Mouse (Mus musculus) liver, embryonic 16.5 days (tissue): ENCODE data around the gene Zfp961. TPM values are rescaled to one million over a fixed set of nuclear protein-coding genes. Genes with fewer than 3 reads are reported as not detected.
A peak's percentile ranks its signal among the peaks of the same experiment; 100 is the strongest.

ENCODE experiments used
- ATAC-seq: fragments of 200-750 bp; cut with Nextera tagmentation; 2 replicates; pipeline ENCODE4 v1.8.0; 2017; ENCODE audit warnings: low read depth, mild to moderate bottlenecking, moderate number of reproducible peaks, moderate library complexity
- H3K27ac ChIP-seq: fragments of 300-500 bp; sonication (generic); 2 replicates; pipeline ENCODE4 v1.5.1; 2014; ENCODE audit warnings: mild to moderate bottlenecking, low read length
- H3K27me3 ChIP-seq: fragments of 300-500 bp; sonication (generic); 2 replicates; pipeline ENCODE4 v1.6.1; 2014; ENCODE audit warnings: low read depth, low read length, mixed read lengths; ENCODE audit not compliant: control insufficient read depth, insufficient read depth
- H3K36me3 ChIP-seq: fragments of 300-500 bp; sonication (generic); 2 replicates; pipeline ENCODE4 v1.6.1; 2014; ENCODE audit warnings: mild to moderate bottlenecking; ENCODE audit not compliant: control insufficient read depth, insufficient read depth
- H3K4me1 ChIP-seq: fragments of 300-500 bp; sonication (generic); 2 replicates; pipeline ENCODE4 v1.6.1; 2014; ENCODE audit warnings: low read depth, low read length, mixed read lengths; ENCODE audit not compliant: control insufficient read depth
- H3K4me2 ChIP-seq: fragments of 300-500 bp; sonication (generic); 2 replicates; pipeline ENCODE4 v1.6.1; 2014; ENCODE audit warnings: low read depth, low read length, mixed read lengths
- H3K4me3 ChIP-seq: fragments of 300-500 bp; sonication (generic); 2 replicates; pipeline ENCODE4 v1.5.1; 2014; ENCODE audit warnings: low read depth, mild to moderate bottlenecking, low read length
- H3K9ac ChIP-seq: fragments of 300-500 bp; sonication (generic); 2 replicates; pipeline ENCODE4 v1.6.1; 2014; ENCODE audit warnings: low read depth, low read length
- H3K9me3 ChIP-seq: fragments of 300-500 bp; sonication (generic); replicated peaks from 2 replicates; pipeline ENCODE4 v1.6.1; 2016; ENCODE audit warnings: low read length; ENCODE audit not compliant: control insufficient read depth
- WGBS: fragments of 180-500 bp; shearing (Covaris S2); extraction: QIAGEN DNeasy Blood & Tissue Kit; methylation state at CpG from one replicate; pipeline ENCODE4 v1.1.7; 2014; ENCODE audit not compliant: insufficient replicate concordance; 5-methylcytosine and 5-hydroxymethylcytosine counted together
- polyA plus RNA-seq: library from polyadenylated mRNA; unstranded; fragments of >200 nt; fragmentation: Nextera tagmentation; extraction: Ambion mirVana; gene quantifications from 2 replicates; pipeline ENCODE4 v1.2.1, GENCODE M21; 2015

Zfp961 gene
- polyA plus RNA-seq, 1 experiment from 2014 or later = 6.1 TPM

DNA sequence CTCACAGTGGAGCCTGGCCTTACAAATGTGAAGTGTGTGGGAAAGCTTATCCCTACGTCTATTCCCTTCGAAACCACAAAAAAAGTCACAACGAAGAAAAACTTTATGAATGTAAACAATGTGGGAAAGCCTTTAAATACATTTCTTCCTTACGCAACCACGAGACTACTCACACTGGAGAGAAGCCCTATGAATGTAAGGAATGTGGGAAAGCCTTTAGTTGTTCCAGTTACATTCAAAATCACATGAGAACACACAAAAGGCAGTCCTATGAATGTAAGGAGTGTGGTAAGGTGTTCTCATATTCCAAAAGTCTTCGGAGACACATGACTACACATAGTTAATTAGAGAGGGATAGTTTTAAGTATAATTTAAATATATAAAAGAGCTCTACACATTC, 17.8 kb downstream of the Zfp961 start:
- Histone ChIP-seq H3K36me3 (peaks cover 38% of the 10 kb centered on the region), H3K4me2 (no peak overlapping the region), H3K4me1 (no peaks in the 10 kb centered on the region), H3K27me3 (no peaks in the 10 kb centered on the region), H3K9me3 (no peaks in the 10 kb centered on the region; the same call in 1 of the 2 replicates), H3K4me3 (no peak overlapping the region), H3K27ac (no peak overlapping the region), H3K9ac (no peak overlapping the region)
- 80% methylated on average over 6 of the region's 6 CpGs for WGBS
- no peak for ATAC-seq

DNA sequence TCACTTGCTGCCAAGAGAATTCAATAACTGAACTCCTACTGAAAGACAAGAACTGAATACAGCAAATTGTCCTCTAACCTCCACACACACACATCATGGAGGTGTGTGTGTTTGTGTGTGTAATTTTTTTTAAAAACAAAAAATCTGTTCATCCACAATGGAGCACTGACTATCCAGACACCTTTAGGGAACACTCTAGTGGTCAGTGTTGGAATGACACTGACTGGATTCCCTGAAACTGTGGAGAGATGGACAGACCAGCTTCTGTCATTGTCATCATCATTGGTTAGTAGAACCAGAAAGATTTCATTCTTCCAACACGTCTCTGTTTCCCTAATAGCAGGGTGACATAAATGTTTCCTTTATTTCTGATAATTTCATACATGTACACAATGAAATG, 21.1 kb downstream of the Zfp961 start:
- H3K36me3 ChIP-seq = peaks cover 18% of the 10 kb centered on the region
- no peak overlapping the region for H3K27ac ChIP-seq
- no peaks in the 10 kb centered on the region for H3K4me1 ChIP-seq
- H3K9me3 ChIP-seq = no peaks in the 10 kb centered on the region
- no peak overlapping the region for H3K4me3 ChIP-seq
- H3K27me3 ChIP-seq = no peaks in the 10 kb centered on the region
- 52% methylated on average over 1 of the region's 1 CpGs for WGBS
- ATAC-seq = no peak
- no peak overlapping the region for H3K4me2 ChIP-seq
- no peak overlapping the region for H3K9ac ChIP-seq

DNA sequence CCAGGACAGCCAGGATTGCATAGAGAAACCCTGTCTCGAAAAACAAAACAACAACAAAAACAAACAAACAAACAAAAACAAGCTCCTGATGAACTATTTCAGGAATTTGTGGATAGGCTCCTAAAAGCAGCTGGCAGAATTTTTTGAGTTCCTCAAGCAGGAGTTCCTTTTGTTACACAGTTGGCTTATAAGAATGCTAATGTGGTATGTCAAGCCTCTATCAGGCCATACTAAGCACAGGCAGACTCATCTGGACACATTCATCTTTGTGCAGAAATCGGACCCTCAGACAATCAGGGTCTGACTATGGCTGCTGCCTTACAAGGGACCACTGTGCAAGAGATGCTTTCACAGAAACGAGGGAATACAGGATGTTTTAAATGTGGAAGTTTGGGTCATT, 23.4 kb downstream of the Zfp961 start:
- H3K4me1 ChIP-seq = no peaks in the 10 kb centered on the region
- H3K36me3 ChIP-seq = peaks cover 3% of the 10 kb centered on the region
- WGBS = 57% methylated on average over 3 of the region's 3 CpGs
- H3K4me2 ChIP-seq = no peak overlapping the region
- no peak overlapping the region for H3K4me3 ChIP-seq
- no peak overlapping the region for H3K27ac ChIP-seq
- ATAC-seq = no peak
- no peak overlapping the region for H3K9ac ChIP-seq
- no peaks in the 10 kb centered on the region for H3K9me3 ChIP-seq
- no peaks in the 10 kb centered on the region for H3K27me3 ChIP-seq

DNA sequence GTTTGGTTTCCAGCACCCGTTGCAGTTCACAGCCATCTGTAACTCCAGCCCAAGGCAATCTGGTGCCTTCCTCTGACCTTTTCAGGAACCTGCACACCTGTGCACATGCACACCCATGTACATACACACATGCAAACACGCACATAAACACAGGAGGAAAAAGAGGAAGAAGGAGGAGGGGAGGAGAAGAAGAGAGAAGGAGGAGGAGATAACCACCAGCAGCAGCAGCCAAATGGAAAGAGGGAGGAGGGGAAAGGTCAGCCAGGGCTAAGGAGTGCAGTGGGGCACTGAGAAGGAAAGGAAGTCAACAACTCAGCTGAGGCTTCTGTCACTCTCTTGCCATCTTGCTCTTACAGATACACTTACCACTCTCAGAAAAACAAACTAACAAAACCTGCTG, 30.2 kb downstream of the Zfp961 start:
- H3K27ac ChIP-seq = no peak overlapping the region
- no peak overlapping the region for H3K4me2 ChIP-seq
- WGBS = 29% methylated on average over 2 of the region's 2 CpGs
- no peaks in the 10 kb centered on the region for H3K4me1 ChIP-seq
- no peak for ATAC-seq
- no peak overlapping the region for H3K9ac ChIP-seq
- H3K36me3 ChIP-seq = no peaks in the 10 kb centered on the region
- H3K9me3 ChIP-seq = no peaks in the 10 kb centered on the region
- no peak overlapping the region for H3K4me3 ChIP-seq
- H3K27me3 ChIP-seq = no peaks in the 10 kb centered on the region

DNA sequence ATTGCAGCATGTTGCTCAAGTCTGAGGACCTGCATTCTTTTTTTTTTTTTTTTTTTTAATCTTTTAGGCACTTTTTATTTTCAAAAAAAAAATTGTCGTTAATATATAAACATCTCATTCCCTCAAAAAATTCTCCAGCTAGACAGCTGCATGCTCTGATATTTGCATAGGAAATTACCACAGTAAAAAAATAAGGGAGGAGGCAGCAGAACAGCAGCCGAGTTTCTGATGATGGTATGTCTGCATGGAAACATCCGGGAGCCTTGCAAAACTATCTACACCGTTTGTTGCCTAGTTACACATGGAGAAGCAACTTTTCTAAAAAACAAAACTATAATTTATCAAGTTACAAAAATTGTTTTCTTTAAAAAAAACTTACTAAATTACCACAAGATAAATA, 30.6 kb downstream of the Zfp961 start:
- H3K4me2 ChIP-seq = no peak overlapping the region
- H3K9ac ChIP-seq = no peak overlapping the region
- no peaks in the 10 kb centered on the region for H3K9me3 ChIP-seq
- H3K4me1 ChIP-seq = no peaks in the 10 kb centered on the region
- no peak overlapping the region for H3K4me3 ChIP-seq
- WGBS = 54% methylated on average over 4 of the region's 4 CpGs
- ATAC-seq = no peak
- H3K36me3 ChIP-seq = no peaks in the 10 kb centered on the region
- no peaks in the 10 kb centered on the region for H3K27me3 ChIP-seq
- no peak overlapping the region for H3K27ac ChIP-seq

DNA sequence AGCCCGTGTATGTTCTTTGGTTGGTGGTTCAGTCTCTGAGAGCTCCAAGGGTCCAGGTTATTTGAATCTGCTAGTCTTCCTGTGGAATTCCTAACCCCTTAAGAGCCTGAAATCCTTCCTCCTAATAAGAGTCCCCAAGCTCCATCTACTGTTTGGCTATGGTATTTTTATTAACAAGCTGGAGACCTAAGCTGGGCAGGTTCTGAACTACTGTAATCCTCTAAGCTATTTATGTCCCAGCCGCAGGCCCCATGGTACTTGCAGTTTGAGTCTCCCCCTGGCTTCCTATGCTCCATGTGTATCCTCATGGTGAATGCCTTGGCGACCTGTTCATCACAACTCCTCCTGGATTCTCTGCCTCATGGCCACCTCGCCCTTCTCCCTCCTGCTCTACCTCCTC, 33.8 kb downstream of the Zfp961 start:
- Histone ChIP-seq H3K4me1 (no peaks in the 10 kb centered on the region; the same call in 1 of the 2 replicates), H3K4me3 (no peak overlapping the region), H3K4me2 (no peak overlapping the region), H3K27ac (no peak overlapping the region), H3K36me3 (no peaks in the 10 kb centered on the region), H3K9ac (no peak overlapping the region), H3K27me3 (no peaks in the 10 kb centered on the region), H3K9me3 (no peaks in the 10 kb centered on the region)
- 39% methylated on average over 4 of the region's 4 CpGs for WGBS
- no peak for ATAC-seq

DNA sequence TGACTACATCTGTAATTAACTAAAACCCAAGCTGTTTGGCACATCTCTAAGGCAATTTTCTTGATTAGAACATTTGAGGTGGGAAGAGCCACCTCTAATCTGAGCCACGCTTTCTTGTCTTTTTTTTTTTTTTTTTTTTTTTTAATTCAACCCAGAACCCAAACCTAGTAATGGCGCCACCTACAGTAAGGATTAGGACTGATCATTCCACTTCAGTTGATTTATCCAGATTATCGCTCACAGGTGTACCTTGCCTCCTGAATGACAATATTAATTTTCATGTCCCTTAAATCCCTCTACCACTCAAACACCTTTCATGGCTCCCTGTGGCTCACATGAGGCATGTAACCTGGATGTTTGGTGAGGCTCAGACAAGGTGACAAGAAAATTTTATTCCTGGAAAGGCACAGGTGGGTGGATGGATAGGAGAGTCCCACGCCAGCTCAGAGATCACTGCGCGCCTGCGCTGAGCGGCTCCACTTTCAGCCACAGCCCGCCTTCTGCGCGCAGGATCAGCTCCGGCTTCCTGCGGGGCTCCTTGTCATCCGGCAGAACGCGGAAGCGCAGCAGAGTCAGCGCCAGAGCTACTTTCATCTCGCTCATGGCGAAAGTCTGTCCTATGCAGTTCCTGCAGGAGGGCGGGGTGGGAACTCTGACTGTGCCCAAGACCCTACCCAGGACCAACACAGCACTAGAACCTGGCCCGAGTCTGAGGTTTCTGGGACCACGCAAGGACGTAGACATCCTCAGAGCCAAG, 37.5 kb downstream of the Zfp961 start:
- no peak overlapping the region for H3K9ac ChIP-seq

DNA sequence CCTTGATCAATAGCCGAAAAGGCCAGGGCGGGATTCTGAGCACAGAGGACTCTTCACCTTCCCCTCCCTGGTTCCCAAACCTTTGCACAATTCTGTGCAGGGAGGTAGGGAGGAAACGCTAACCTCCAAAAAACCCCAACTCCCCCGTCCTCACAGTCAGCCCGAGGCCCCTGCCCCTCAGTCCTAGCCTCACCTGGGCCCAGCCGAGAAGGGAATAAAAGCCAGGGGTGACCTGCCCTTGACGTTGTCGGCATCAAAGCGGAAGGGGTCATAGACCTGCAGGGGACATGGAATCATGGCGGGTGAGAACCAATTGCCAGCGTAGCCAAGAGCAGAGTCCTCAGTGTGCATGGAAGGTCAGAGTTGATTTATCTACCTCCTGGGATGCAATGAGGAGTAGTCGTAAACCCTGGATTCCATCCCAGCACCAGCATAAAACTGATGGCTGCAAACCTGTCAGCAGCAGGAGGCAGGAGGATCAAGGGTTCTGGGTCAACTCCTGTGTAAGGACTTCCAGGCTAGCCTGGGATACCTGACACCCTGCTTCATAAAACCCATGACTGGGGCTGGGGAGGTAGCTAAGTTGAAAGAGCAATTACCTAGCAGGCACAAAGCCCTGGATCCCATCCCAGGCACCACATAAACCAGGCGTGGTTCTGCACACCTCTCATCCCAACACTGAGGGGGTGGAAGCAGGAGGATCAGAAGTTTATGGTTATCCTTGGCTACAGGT, 38.2 kb downstream of the Zfp961 start:
- Histone ChIP-seq H3K9me3 (no peaks in the 10 kb centered on the region), H3K4me3 (peak overlapping the region; percentile 40), H3K36me3 (no peaks in the 10 kb centered on the region), H3K9ac (no peak overlapping the region), H3K27ac (no peak overlapping the region), H3K27me3 (no peaks in the 10 kb centered on the region), H3K4me1 (no peaks in the 10 kb centered on the region; the same call in 1 of the 2 replicates), H3K4me2 (peak overlapping the region; percentile 46)
- ATAC-seq = no peak
- WGBS = 49% methylated on average over 13 of the region's 13 CpGs

More for the DNA sequence above, 37.5 kb downstream of the Zfp961 start:
- peak overlapping the region; percentile 40 for H3K4me3 ChIP-seq
- no peaks in the 10 kb centered on the region for H3K36me3 ChIP-seq
- 13% methylated on average over 24 of the region's 24 CpGs for WGBS
- no peaks in the 10 kb centered on the region for H3K27me3 ChIP-seq
- no peaks in the 10 kb centered on the region for H3K9me3 ChIP-seq
- H3K4me2 ChIP-seq = peak overlapping the region; percentile 46
- H3K27ac ChIP-seq = no peak overlapping the region
- H3K4me1 ChIP-seq = no peaks in the 10 kb centered on the region; the same call in 1 of the 2 replicates
- ATAC-seq = no peak

DNA sequence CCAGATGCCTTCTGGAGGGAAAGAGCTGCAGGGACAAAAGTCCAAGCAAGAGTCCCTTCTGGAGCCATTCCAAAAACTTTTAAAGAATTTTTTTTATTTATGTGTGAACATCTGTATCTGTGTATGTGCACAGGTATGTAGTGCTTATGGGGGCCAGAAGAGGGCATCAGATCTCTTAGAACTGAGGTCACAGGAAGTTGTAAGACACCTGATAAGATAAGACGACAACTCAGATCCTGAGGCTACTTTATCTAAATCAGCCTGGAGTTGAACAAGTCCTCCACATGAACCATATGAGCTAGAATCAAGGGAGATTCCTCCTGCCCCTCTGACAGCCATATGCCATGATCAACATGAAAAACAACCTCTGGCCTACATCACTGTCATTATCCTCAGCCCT, 48.6 kb downstream of the Zfp961 start:
- no peak overlapping the region for H3K4me3 ChIP-seq
- H3K27me3 ChIP-seq = no peaks in the 10 kb centered on the region
- no peaks in the 10 kb centered on the region for H3K36me3 ChIP-seq
- H3K9me3 ChIP-seq = no peaks in the 10 kb centered on the region
- no peaks in the 10 kb centered on the region for H3K4me1 ChIP-seq
- WGBS = 15% methylated on average over 1 of the region's 1 CpGs
- no peak overlapping the region for H3K4me2 ChIP-seq
- no peak overlapping the region for H3K9ac ChIP-seq
- no peak for ATAC-seq
- H3K27ac ChIP-seq = no peak overlapping the region
